Mouse (Mus musculus): ENCODE measurements around the gene Syngap1. TPM values are rescaled to one million over a fixed set of nuclear protein-coding genes. Genes with fewer than 3 reads are reported as not detected.

Gene Syngap1
- polyA plus RNA-seq (2012) = 18.5 and 29.4 TPM in 2 replicates

GRCm38 (mm10) chr17:26941031-26941789 is at the start of gene Syngap1:
Syngap1 (plus strand) TSS chr17:26941253.

DNA sequence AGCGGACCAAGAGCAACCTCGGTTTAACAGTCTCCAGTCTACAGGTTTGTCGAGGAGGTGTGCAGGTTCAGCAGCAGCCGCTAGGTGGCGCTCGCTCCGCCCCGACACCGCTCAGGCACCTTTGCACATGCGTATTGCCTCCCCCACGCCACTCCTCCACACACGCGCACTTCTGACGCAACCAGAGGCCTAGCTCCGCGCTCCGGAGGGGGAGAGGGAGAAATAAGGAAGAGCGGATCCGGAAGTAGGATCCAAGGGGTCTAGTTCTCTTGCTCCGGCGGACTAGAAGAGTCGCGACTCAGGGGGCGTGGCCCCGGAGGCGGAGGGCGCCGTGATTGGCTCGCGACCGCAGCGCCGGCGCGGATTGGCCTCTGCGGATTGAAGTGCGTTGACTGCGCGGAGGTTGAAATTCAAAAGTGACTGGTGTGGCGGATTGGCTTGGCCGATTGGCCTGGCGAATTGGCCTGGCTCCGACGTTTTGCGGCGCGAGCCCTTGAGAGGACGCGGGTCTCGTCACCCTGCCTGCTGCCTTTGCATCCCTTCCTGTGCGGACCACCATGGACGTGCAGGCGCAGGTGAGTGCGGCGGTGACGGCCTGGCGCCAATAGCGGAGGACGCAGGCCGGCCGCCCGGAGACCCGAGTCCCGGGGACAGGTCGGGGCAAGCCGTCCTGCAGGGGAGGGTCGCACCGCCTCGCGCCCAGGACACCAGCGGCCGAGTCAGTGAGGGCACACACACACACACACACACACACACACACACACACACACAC is 24.2 kb upstream of the Syngap1 start, which contains the start of gene Kifc5b:
TSS of gene Kifc5b (plus strand) at position 381 of the 772 bp plus-strand sequence.

GRCm38 (mm10) chr17:26932839-26933398 is 8.1 kb upstream of the Syngap1 start, which contains the start of gene Phf1:
Phf1 (plus strand) TSS chr17:26933052.

DNA sequence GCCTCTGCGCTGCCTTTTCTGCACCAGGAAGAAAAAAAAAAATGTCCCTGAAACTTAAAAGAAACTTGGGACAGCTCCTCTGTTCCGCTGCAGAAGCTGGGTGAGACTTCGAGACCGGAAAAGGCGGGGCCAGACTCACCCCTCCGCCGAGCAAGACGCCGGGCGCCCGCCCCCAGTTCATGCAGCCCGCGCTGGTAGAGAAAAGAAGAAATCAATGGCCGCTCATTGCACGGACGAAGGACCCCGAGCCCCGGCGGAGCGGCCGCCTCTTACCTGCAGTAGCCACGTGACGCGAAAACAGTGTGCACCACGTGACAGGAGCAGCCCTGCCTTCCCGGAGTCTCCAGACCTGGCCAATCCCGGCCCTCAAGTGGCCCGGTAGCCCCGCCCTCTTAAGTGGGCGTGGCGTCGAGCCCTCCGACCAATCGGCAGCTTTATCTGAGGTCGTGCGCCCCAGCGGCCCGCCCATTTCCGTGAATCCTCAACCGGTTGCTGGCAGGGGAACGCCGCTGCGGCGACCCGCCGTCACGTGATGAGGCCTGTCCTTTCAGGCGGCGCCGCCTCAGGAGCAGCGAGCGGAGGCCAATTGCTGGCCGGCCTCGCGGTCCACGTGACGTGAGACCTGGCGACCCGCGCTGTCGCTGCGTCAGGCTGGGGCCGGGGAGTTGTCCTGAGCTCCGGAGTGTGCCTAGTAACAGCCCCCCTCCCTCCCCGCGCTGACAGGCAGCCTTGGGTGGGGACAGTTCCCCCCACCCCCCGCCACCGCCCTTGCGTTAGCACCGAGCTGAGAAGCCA is 1.7 kb upstream of the Syngap1 start, which contains the start of gene Cuta:
TSS of gene Cuta (minus strand) at position 392 of the 795 bp plus-strand sequence.

GRCm38 (mm10) chr17:26972703-26973574 is 31.9 kb downstream of the Syngap1 start, which contains the start of gene Zbtb9:
Zbtb9 (plus strand) TSS chr17:26973167.

Other genes starting within 250 kb of the Syngap1 start
- 1.5 and 2.3 TPM in 2 replicates for gene Crebrf, start 225.6 kb upstream of the Syngap1 start, polyA plus RNA-seq (2012)
- 22.3 and 26.4 TPM in 2 replicates for gene Bnip1, start 160.2 kb upstream of the Syngap1 start, polyA plus RNA-seq (2012)
- 0.04 TPM in 1 of 2 replicates, not detected in the other for gene Nkx2-5, start 96.2 kb upstream of the Syngap1 start, polyA plus RNA-seq (2012)
- 24.9 and 25.1 TPM in 2 replicates for gene Kifc5b, start 24.2 kb upstream of the Syngap1 start, polyA plus RNA-seq (2012)
- gene Phf1, start 8.2 kb upstream of the Syngap1 start, polyA plus RNA-seq (2012) = 48.1 and 52.8 TPM in 2 replicates
- gene Cuta, start 1.7 kb upstream of the Syngap1 start, polyA plus RNA-seq (2012) = 458 and 468 TPM in 2 replicates
- 5.6 and 5.7 TPM in 2 replicates for gene Zbtb9, start 31.9 kb downstream of the Syngap1 start, polyA plus RNA-seq (2012)
- gene Bak1, start 87.8 kb downstream of the Syngap1 start, polyA plus RNA-seq (2012) = 241 and 300 TPM in 2 replicates
- 9.0 and 10.8 TPM in 2 replicates for gene Itpr3, start 116.1 kb downstream of the Syngap1 start, polyA plus RNA-seq (2012)
- gene Uqcc2, start 192.7 kb downstream of the Syngap1 start, polyA plus RNA-seq (2012) = 236 and 242 TPM in 2 replicates
- 0.02 and 0.04 TPM in 2 replicates for gene Ip6k3, start 226.5 kb downstream of the Syngap1 start, polyA plus RNA-seq (2012)